Mouse (Mus musculus) retina, adult 2 months (tissue): Measurements from ENCODE around the gene Slc7a5.
A peak's percentile ranks its signal among the peaks of the same experiment; 100 is the strongest.

Source experiments
- DNase-seq: peaks from one replicate; pipeline ENCODE4 v3.0.0-alpha.2; 2012; ENCODE audit warnings: low read depth, low spot score

The Slc7a5 gene

GRCm38 (mm10) chr8:121908378-121909147, 1.1 kb upstream of the Slc7a5 start:
- no peak for DNase-seq

- DNase-seq = no peak
Measured at GRCm38 (mm10) chr8:121906542-121907512, 667 bp downstream of the Slc7a5 start.

- no peak for DNase-seq
Measured at GRCm38 (mm10) chr8:121905864-121906263, 1.6 kb downstream of the Slc7a5 start.

- DNase-seq = no peak
Measured at GRCm38 (mm10) chr8:121905420-121905819, 2.1 kb downstream of the Slc7a5 start.

GRCm38 (mm10) chr8:121904999-121905398, 2.5 kb downstream of the Slc7a5 start:
- no peak for DNase-seq

- no peak for DNase-seq
Measured at GRCm38 (mm10) chr8:121903977-121904376, 3.5 kb downstream of the Slc7a5 start.

GRCm38 (mm10) chr8:121901498-121902236, 5.8 kb downstream of the Slc7a5 start:
- no peak for DNase-seq

- DNase-seq = no peak
Measured at GRCm38 (mm10) chr8:121899180-121900044, 8.1 kb downstream of the Slc7a5 start.

- peak; percentile 42 for DNase-seq
Measured at GRCm38 (mm10) chr8:121898401-121898931, 9.0 kb downstream of the Slc7a5 start.

GRCm38 (mm10) chr8:121897871-121898381, 9.6 kb downstream of the Slc7a5 start:
- no peak for DNase-seq

- no peak for DNase-seq
Measured at GRCm38 (mm10) chr8:121897205-121897604, 10.3 kb downstream of the Slc7a5 start.

GRCm38 (mm10) chr8:121896476-121897145, 10.9 kb downstream of the Slc7a5 start:
- DNase-seq = no peak

- no peak for DNase-seq
Measured at GRCm38 (mm10) chr8:121895910-121896309, 11.6 kb downstream of the Slc7a5 start.

- no peak for DNase-seq
Measured at GRCm38 (mm10) chr8:121892875-121893274, 14.6 kb downstream of the Slc7a5 start.

- DNase-seq = no peak
Measured at GRCm38 (mm10) chr8:121889810-121890785, 17.4 kb downstream of the Slc7a5 start.

- DNase-seq = no peak
Measured at GRCm38 (mm10) chr8:121889317-121889716, 18.2 kb downstream of the Slc7a5 start.

GRCm38 (mm10) chr8:121887547-121887946, 19.9 kb downstream of the Slc7a5 start:
- DNase-seq = no peak

GRCm38 (mm10) chr8:121885433-121885832, 22.1 kb downstream of the Slc7a5 start:
- no peak for DNase-seq

GRCm38 (mm10) chr8:121885001-121885400, 22.5 kb downstream of the Slc7a5 start:
- DNase-seq = no peak
